17 mouse cellular contexts compared by ENCODE assay signal in genomic region chr9:44338574-44338973, GRCm38 (mm10). TPM values are rescaled to one million over a fixed set of nuclear protein-coding genes. Genes with fewer than 3 reads are reported as not detected.
A peak's percentile ranks its signal among the peaks of the same experiment; 100 is the strongest.
DNase-seq lines count a peak whose midpoint lies in the region; ATAC-seq and TF ChIP-seq lines count a peak whose summit lies in the region.
"Had no signal": no experiment of that assay in that cellular context is flagged by ENCODE, and none has a peak within 500 bp of the region (broad histone marks: within the 10 kb centered on the region; RNA-seq: fewer than 3 reads in every experiment).

No protein-coding gene starts in this region.

- no peak for ATAC-seq in forebrain, postnatal 0 days
- no peak for ATAC-seq in forebrain, embryonic 15.5 days (replicated peaks)
- no peak for ATAC-seq in kidney, embryonic 15.5 days (replicated peaks; ENCODE audit: low FRiP score)
- no peak for ATAC-seq in kidney, embryonic 14.5 days (ENCODE audit: low FRiP score, low TSS enrichment)
- ATAC-seq in megakaryocyte-erythroid progenitor cell, adult 5-6 weeks (replicated peaks; ENCODE audit: low FRiP score, low TSS enrichment, poor library complexity, severe bottlenecking): no peak
- ATAC-seq: midbrain, embryonic 15.5 days had no signal

- H3K27ac ChIP-seq in forebrain, postnatal 0 days (ENCODE audit: low read depth, low read length): no peak overlapping the region
- H3K27ac ChIP-seq in forebrain, embryonic 15.5 days (replicated peaks): no peak overlapping the region
- H3K27ac ChIP-seq in kidney, embryonic 15.5 days: 0 out of 2 replicates have a peak overlapping the region, but pooled peaks have one; percentile 27
- H3K27ac ChIP-seq in kidney, embryonic 14.5 days (ENCODE audit: low read depth, low read length): no peak overlapping the region
- H3K27ac ChIP-seq: hindbrain, embryonic 14.5 days; midbrain, embryonic 15.5 days had no signal

- H3K9ac ChIP-seq in forebrain, postnatal 0 days: no peak overlapping the region
- no peak overlapping the region for H3K9ac ChIP-seq in forebrain, embryonic 15.5 days (replicated peaks)
- no peak overlapping the region for H3K9ac ChIP-seq in kidney, embryonic 15.5 days
- H3K9ac ChIP-seq in kidney, embryonic 14.5 days (ENCODE audit: low read depth, low read length): no peak overlapping the region
- H3K9ac ChIP-seq: heart, embryonic 15.5 days; hindbrain, embryonic 14.5 days had no signal

- H3K36me3 ChIP-seq in forebrain, postnatal 0 days (ENCODE audit: insufficient read depth): peaks cover 5% of the 10 kb centered on the region
- H3K36me3 ChIP-seq in forebrain, embryonic 15.5 days: peaks cover 14% of the 10 kb centered on the region
- H3K36me3 ChIP-seq in kidney, embryonic 15.5 days: peaks cover 52% of the 10 kb centered on the region
- H3K36me3 ChIP-seq in kidney, embryonic 14.5 days (ENCODE audit: control insufficient read depth, insufficient read depth, low read length): peaks cover 42% of the 10 kb centered on the region; the same call in 1 of the 2 replicates

- no peak for DNase-seq in forebrain, postnatal 0 days
- DNase-seq in right cerebral cortex, postnatal 14 days: peak; percentile 0
- no peak for DNase-seq in right cerebral cortex, postnatal 25 days
- no peak for DNase-seq in frontal cortex, postnatal 36 days (ENCODE audit: low spot score in 2 of 2)
- DNase-seq: adrenal gland, adult 2 months; B cell, adult 2 months; cerebellum, adult 8-10 months; gastrocnemius, postnatal 14 days; kidney, adult 18-20 months; lung, postnatal 4 days had no signal

- 72% methylated on average over 5 of the region's 5 CpGs for WGBS in forebrain, postnatal 0 days
- 75% methylated on average over 5 of the region's 5 CpGs for WGBS in forebrain, embryonic 15.5 days
- WGBS in kidney, embryonic 15.5 days: 86% methylated on average over 5 of the region's 5 CpGs
- WGBS in kidney, embryonic 14.5 days: 89% methylated on average over 5 of the region's 5 CpGs

- H3K4me3 ChIP-seq in forebrain, postnatal 0 days (ENCODE audit: low read depth, low read length): no peak overlapping the region
- no peak overlapping the region for H3K4me3 ChIP-seq in forebrain, embryonic 15.5 days
- no peak overlapping the region for H3K4me3 ChIP-seq in kidney, embryonic 15.5 days (replicated peaks)
- H3K4me3 ChIP-seq in kidney, embryonic 14.5 days (ENCODE audit: low read length): no peak overlapping the region
- H3K4me3 ChIP-seq: midbrain, embryonic 15.5 days had no signal

- peak; percentile 27 for TF ChIP-seq CTCF in forebrain, postnatal 0 days (IDR thresholded peaks at IDR 0.05; ENCODE audit: low read depth)

- peaks cover 9% of the 10 kb centered on the region for H3K4me1 ChIP-seq in forebrain, postnatal 0 days (ENCODE audit: insufficient read depth)
- H3K4me1 ChIP-seq in forebrain, embryonic 15.5 days: peaks cover 35% of the 10 kb centered on the region
- peaks cover 37% of the 10 kb centered on the region for H3K4me1 ChIP-seq in kidney, embryonic 15.5 days
- peaks cover 26% of the 10 kb centered on the region for H3K4me1 ChIP-seq in kidney, embryonic 14.5 days (ENCODE audit: control insufficient read depth, insufficient read depth, low read length)

- H3K27me3 ChIP-seq in forebrain, postnatal 0 days (ENCODE audit: insufficient read depth, low read length): no peaks in the 10 kb centered on the region
- H3K27me3 ChIP-seq in forebrain, embryonic 15.5 days: no peaks in the 10 kb centered on the region
- no peaks in the 10 kb centered on the region for H3K27me3 ChIP-seq in kidney, embryonic 15.5 days
- H3K27me3 ChIP-seq in kidney, embryonic 14.5 days (ENCODE audit: control insufficient read depth, insufficient read depth, low read length): no peaks in the 10 kb centered on the region
- H3K27me3 ChIP-seq: heart, embryonic 15.5 days; midbrain, embryonic 15.5 days had no signal

- no peak overlapping the region for H3K4me2 ChIP-seq in forebrain, postnatal 0 days (ENCODE audit: low read depth)
- H3K4me2 ChIP-seq in forebrain, embryonic 15.5 days (replicated peaks): no peak overlapping the region
- 0 out of 2 replicates have a peak overlapping the region, but pooled peaks have one; percentile 0 for H3K4me2 ChIP-seq in kidney, embryonic 15.5 days
- H3K4me2 ChIP-seq in kidney, embryonic 14.5 days (replicated peaks; ENCODE audit: low read depth, low read length): no peak overlapping the region
- H3K4me2 ChIP-seq: hindbrain, embryonic 14.5 days; midbrain, embryonic 15.5 days had no signal

- no peaks in the 10 kb centered on the region for H3K9me3 ChIP-seq in forebrain, postnatal 0 days (ENCODE audit: low read length)
- no peaks in the 10 kb centered on the region for H3K9me3 ChIP-seq in forebrain, embryonic 15.5 days
- no peaks in the 10 kb centered on the region for H3K9me3 ChIP-seq in kidney, embryonic 15.5 days (replicated peaks)
- no peaks in the 10 kb centered on the region for H3K9me3 ChIP-seq in kidney, embryonic 14.5 days (ENCODE audit: control insufficient read depth, low read length)
- H3K9me3 ChIP-seq: heart, embryonic 15.5 days; midbrain, embryonic 15.5 days had no signal

RNA-seq across cellular contexts. Expression of gene H2afx, which starts 4.1 kb away (rescaled TPM):
- total RNA-seq in forebrain, postnatal 0 days (2014; rRNA removed): 97.8 and 109 TPM in 2 replicates
- 143 and 149 TPM in 2 replicates for polyA plus RNA-seq in forebrain, postnatal 0 days (2015; fragmentation: Nextera tagmentation; extraction: Ambion mirVana)
- 232 and 253 TPM in 2 replicates for polyA plus RNA-seq in forebrain, embryonic 15.5 days (2015; fragmentation: Nextera tagmentation; extraction: Ambion mirVana)
- 390 and 426 TPM in 2 replicates for polyA plus RNA-seq in kidney, embryonic 15.5 days (2015; fragmentation: Nextera tagmentation; extraction: Ambion mirVana)
- 413 and 421 TPM in 2 replicates for polyA plus RNA-seq in kidney, embryonic 14.5 days (2014; fragmentation: Nextera tagmentation; extraction: Ambion mirVana)
- total RNA-seq in megakaryocyte-erythroid progenitor cell, adult 5-6 weeks (2014; fragmentation: Nextera tagmentation): 89.4 and 90.9 TPM in 2 replicates
- total RNA-seq in megakaryocyte-erythroid progenitor cell, adult 5-6 weeks (2017): 133 and 205 TPM in 2 replicates

RNA-seq across cellular contexts. Expression of gene Hmbs, which starts 5.5 kb away (rescaled TPM):
- total RNA-seq in forebrain, postnatal 0 days (2014; rRNA removed): 38.1 and 38.6 TPM in 2 replicates
- 53.3 and 55.0 TPM in 2 replicates for polyA plus RNA-seq in forebrain, postnatal 0 days (2015; fragmentation: Nextera tagmentation; extraction: Ambion mirVana)
- polyA plus RNA-seq in forebrain, embryonic 15.5 days (2015; fragmentation: Nextera tagmentation; extraction: Ambion mirVana): 66.3 and 71.2 TPM in 2 replicates
- polyA plus RNA-seq in kidney, embryonic 15.5 days (2015; fragmentation: Nextera tagmentation; extraction: Ambion mirVana): 126 and 145 TPM in 2 replicates
- polyA plus RNA-seq in kidney, embryonic 14.5 days (2014; fragmentation: Nextera tagmentation; extraction: Ambion mirVana): 123 and 136 TPM in 2 replicates
- 498 and 537 TPM in 2 replicates for total RNA-seq in megakaryocyte-erythroid progenitor cell, adult 5-6 weeks (2014; fragmentation: Nextera tagmentation)
- total RNA-seq in megakaryocyte-erythroid progenitor cell, adult 5-6 weeks (2017): 135 and 240 TPM in 2 replicates

RNA-seq across cellular contexts. Expression of gene Dpagt1, which starts 12.8 kb away (rescaled TPM):
- 17.7 and 18.3 TPM in 2 replicates for total RNA-seq in forebrain, postnatal 0 days (2014; rRNA removed)
- polyA plus RNA-seq in forebrain, postnatal 0 days (2015; fragmentation: Nextera tagmentation; extraction: Ambion mirVana): 30.1 and 30.6 TPM in 2 replicates
- polyA plus RNA-seq in forebrain, embryonic 15.5 days (2015; fragmentation: Nextera tagmentation; extraction: Ambion mirVana): 32.2 and 32.5 TPM in 2 replicates
- polyA plus RNA-seq in kidney, embryonic 15.5 days (2015; fragmentation: Nextera tagmentation; extraction: Ambion mirVana): 41.7 and 46.7 TPM in 2 replicates
- 49.6 and 51.9 TPM in 2 replicates for polyA plus RNA-seq in kidney, embryonic 14.5 days (2014; fragmentation: Nextera tagmentation; extraction: Ambion mirVana)
- 31.0 and 35.5 TPM in 2 replicates for total RNA-seq in megakaryocyte-erythroid progenitor cell, adult 5-6 weeks (2014; fragmentation: Nextera tagmentation)
- total RNA-seq in megakaryocyte-erythroid progenitor cell, adult 5-6 weeks (2017): 7.9 and 10.1 TPM in 2 replicates

RNA-seq across cellular contexts. Expression of gene C2cd2l, which starts 18.5 kb away (rescaled TPM):
- 42.9 and 54.2 TPM in 2 replicates for total RNA-seq in forebrain, postnatal 0 days (2014; rRNA removed)
- 26.2 and 33.2 TPM in 2 replicates for polyA plus RNA-seq in forebrain, postnatal 0 days (2015; fragmentation: Nextera tagmentation; extraction: Ambion mirVana)
- 21.5 and 24.2 TPM in 2 replicates for polyA plus RNA-seq in forebrain, embryonic 15.5 days (2015; fragmentation: Nextera tagmentation; extraction: Ambion mirVana)
- 6.6 and 8.8 TPM in 2 replicates for polyA plus RNA-seq in kidney, embryonic 15.5 days (2015; fragmentation: Nextera tagmentation; extraction: Ambion mirVana)
- 6.7 and 7.6 TPM in 2 replicates for polyA plus RNA-seq in kidney, embryonic 14.5 days (2014; fragmentation: Nextera tagmentation; extraction: Ambion mirVana)
- total RNA-seq in megakaryocyte-erythroid progenitor cell, adult 5-6 weeks (2014; fragmentation: Nextera tagmentation): 11.4 and 15.1 TPM in 2 replicates
- 4.0 and 6.9 TPM in 2 replicates for total RNA-seq in megakaryocyte-erythroid progenitor cell, adult 5-6 weeks (2017)

RNA-seq across cellular contexts. Expression of gene Vps11, which starts 22.9 kb away (rescaled TPM):
- 37.6 and 39.1 TPM in 2 replicates for total RNA-seq in forebrain, postnatal 0 days (2014; rRNA removed)
- 36.2 and 39.9 TPM in 2 replicates for polyA plus RNA-seq in forebrain, postnatal 0 days (2015; fragmentation: Nextera tagmentation; extraction: Ambion mirVana)
- 38.4 and 42.3 TPM in 2 replicates for polyA plus RNA-seq in forebrain, embryonic 15.5 days (2015; fragmentation: Nextera tagmentation; extraction: Ambion mirVana)
- 30.4 and 32.9 TPM in 2 replicates for polyA plus RNA-seq in kidney, embryonic 15.5 days (2015; fragmentation: Nextera tagmentation; extraction: Ambion mirVana)
- 18.0 and 28.1 TPM in 2 replicates for polyA plus RNA-seq in kidney, embryonic 14.5 days (2014; fragmentation: Nextera tagmentation; extraction: Ambion mirVana)
- total RNA-seq in megakaryocyte-erythroid progenitor cell, adult 5-6 weeks (2014; fragmentation: Nextera tagmentation): 16.4 and 24.5 TPM in 2 replicates
- 12.8 and 15.3 TPM in 2 replicates for total RNA-seq in megakaryocyte-erythroid progenitor cell, adult 5-6 weeks (2017)
